Mouse (Mus musculus) splenic B cell, adult 2 months (primary cell): ENCODE measurements around the gene Gm42791.

Experiments
- DNase-seq: peaks from one replicate; pipeline ENCODE4 v3.0.0-alpha.2; 2011; ENCODE audit warnings: low read depth, low spot score
- H3K27me3 ChIP-seq: 2 replicates; pipeline ENCODE4 v1.6.1; 2012; ENCODE audit warnings: mild to moderate bottlenecking, low read length, moderate library complexity, mixed read lengths; ENCODE audit not compliant: control insufficient read depth, poor library complexity, insufficient read depth, severe bottlenecking
- H3K36me3 ChIP-seq: 2 replicates; pipeline ENCODE4 v1.6.1; 2012; ENCODE audit warnings: mild to moderate bottlenecking, low read length, moderate library complexity, mixed read lengths; ENCODE audit not compliant: control insufficient read depth, poor library complexity, insufficient read depth, severe bottlenecking

The Gm42791 gene

GRCm38 (mm10) chr5:148854166-148854565 lies 140.8 kb downstream of the Gm42791 start:
- Histone ChIP-seq H3K27me3 (no peaks in the 10 kb centered on the region), H3K36me3 (no peaks in the 10 kb centered on the region)
- no peak for DNase-seq

GRCm38 (mm10) chr5:148849516-148849915 lies 145.4 kb downstream of the Gm42791 start:
- no peak for DNase-seq
- Histone ChIP-seq H3K36me3 (no peaks in the 10 kb centered on the region), H3K27me3 (no peaks in the 10 kb centered on the region; the same call in 1 of the 2 replicates)

DNA sequence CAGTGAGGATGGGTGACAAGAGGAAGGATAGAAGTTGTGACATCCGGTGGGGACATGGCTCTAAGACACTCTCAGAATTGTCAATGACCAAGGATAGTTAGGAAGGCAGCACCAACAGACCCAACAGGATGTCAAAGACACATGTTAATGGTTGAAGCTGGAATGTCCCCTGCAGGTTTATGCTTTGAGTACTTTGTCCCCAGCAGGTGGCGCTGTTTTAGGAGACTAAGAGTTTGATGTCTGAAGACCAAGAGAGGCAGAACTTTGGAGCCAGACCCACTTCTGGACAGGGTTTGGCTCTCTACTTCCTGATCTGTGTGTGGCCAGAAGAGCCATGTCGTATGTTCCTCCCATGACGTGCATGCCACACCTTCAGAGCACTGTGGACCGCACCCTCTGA lies 147.9 kb downstream of the Gm42791 start:
- H3K27me3 ChIP-seq, result no peaks in the 10 kb centered on the region; the same call in 1 of the 2 replicates
- H3K36me3 ChIP-seq, result no peaks in the 10 kb centered on the region
- peak; percentile 67 for DNase-seq
